Mouse (Mus musculus) central nervous system, embryonic 11.5 days (tissue): ENCODE measurements around the gene Gm2115. TPM values are rescaled to one million over a fixed set of nuclear protein-coding genes. Genes with fewer than 3 reads are reported as not detected.

Experiments used
- polyA plus RNA-seq: library from polyadenylated mRNA; depleted of rRNA; stranded (reverse); fragments of >200 nt; gene quantifications from 2 replicates; pipeline ENCODE4 v1.2.3, GENCODE M21; 2012; rRNA removed

Gm2115 gene
- polyA plus RNA-seq: 0.18 and 0.26 TPM in 2 replicates

DNA sequence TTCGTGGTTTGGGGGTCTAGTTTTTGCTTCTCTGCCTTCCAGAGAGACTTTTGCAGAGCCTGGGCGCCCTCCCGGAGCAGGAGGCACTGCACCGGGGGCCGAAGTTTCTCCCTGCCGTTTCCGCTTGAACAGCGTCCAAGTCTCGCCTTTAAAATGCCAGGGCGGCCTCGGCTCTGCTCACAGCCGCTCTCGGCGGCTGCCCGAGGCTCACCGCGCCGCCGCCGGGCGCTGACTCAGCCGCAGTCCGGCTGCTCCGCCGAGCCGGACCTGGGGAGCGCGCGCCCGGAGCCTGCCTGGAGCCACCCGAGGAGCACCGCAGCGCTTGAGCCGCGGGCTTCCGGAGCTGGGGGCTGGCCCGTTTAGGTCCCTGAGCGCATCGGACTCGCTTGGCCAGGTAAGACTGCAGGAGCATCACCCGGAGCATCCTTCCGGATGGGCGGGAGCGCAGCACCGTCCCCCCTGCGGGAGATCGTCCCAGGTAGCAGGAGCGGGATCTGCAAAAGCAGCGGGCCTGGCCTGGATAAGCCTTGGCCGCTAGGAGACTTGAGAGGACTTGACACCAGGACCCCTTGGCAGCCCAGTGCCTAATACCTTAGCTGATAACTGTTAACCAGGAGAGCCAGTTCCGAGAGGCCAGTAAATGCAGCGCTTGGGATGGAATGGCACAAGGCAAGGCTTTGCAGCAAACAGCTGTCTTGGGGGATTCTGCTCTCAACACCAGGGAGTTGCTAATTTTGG lies at the start of gene Gm2115:
Gene Gm2115, plus strand, starts transcription at position 159 of the 738 bp plus-strand sequence.

DNA sequence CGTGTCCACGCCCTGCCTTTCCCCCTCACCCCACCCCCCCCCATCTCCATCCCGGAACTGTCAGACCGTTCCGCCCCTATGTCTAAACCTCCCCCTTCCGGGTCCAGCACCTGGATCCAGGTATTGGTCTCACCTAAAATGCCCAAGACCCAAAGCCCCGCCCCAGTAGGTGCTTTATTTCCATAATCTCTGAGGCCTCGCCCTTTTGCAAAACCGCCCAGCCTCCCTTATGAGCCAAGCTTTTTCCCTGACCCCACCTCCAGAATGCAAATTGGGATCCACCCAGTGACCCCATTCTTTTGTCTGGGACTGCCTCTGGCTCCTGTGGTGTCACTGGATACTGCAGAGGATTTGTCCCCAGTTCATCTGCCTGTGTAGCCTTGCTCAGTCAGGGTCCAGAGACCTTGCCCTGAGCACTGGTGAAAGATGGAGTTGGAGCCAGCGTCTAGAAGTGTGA lies 77.6 kb downstream of the Gm2115 start, which contains the start of gene Fah:
Gene Fah, minus strand, starts transcription at position 430 of the 457 bp plus-strand sequence.

Other genes with a start within 250 kb of the Gm2115 start
- gene Arnt2, start 118.8 kb upstream of the Gm2115 start, polyA plus RNA-seq: 60.0 and 73.6 TPM in 2 replicates
- 5.5 and 5.6 TPM in 2 replicates for gene Fah, start 77.8 kb downstream of the Gm2115 start, polyA plus RNA-seq
- 86.0 and 167 TPM in 2 replicates for gene Zfand6, start 161.0 kb downstream of the Gm2115 start, polyA plus RNA-seq